Mouse (Mus musculus) ES-Bruce4 (cell line): ENCODE measurements around the gene Atpif1. TPM values are rescaled to one million over a fixed set of nuclear protein-coding genes. Genes with fewer than 3 reads are reported as not detected.
"Not testable (repeated sequence)": the region's sequence is repeated elsewhere in the genome, so short reads cannot be mapped to it uniquely, and the experiment has no call there.

Source experiments
- H3K27ac ChIP-seq: 2 replicates; pipeline ENCODE4 v1.5.1; 2012; ENCODE audit warnings: low read length, inconsistent platforms; ENCODE audit not compliant: insufficient read depth
- H3K27me3 ChIP-seq: 2 replicates; pipeline ENCODE4 v1.6.1; 2012; ENCODE audit warnings: mild to moderate bottlenecking, low read length, inconsistent platforms; ENCODE audit not compliant: control insufficient read depth, poor library complexity, insufficient read depth, severe bottlenecking
- H3K36me3 ChIP-seq: 2 replicates; pipeline ENCODE4 v1.6.1; 2012; ENCODE audit warnings: inconsistent platforms, mild to moderate bottlenecking, low read length, moderate library complexity; ENCODE audit not compliant: control insufficient read depth, poor library complexity, insufficient read depth, severe bottlenecking
- H3K4me1 ChIP-seq: one replicate; pipeline ENCODE4 v1.8.1; 2011; ENCODE audit warnings: low read length; ENCODE audit not compliant: control insufficient read depth, insufficient read depth
- H3K4me3 ChIP-seq: 2 replicates; pipeline ENCODE4 v1.5.1; 2011; ENCODE audit warnings: low read depth, mild to moderate bottlenecking, low read length
- H3K9ac ChIP-seq: 2 replicates; pipeline ENCODE4 v1.6.1; 2012; ENCODE audit warnings: low read depth, mild to moderate bottlenecking, inconsistent platforms; ENCODE audit not compliant: poor library complexity, severe bottlenecking
- H3K9me3 ChIP-seq: replicated peaks from 2 replicates; pipeline ENCODE4 v1.6.1; 2012; ENCODE audit warnings: mild to moderate bottlenecking, low read length, inconsistent platforms; ENCODE audit not compliant: control insufficient read depth, poor library complexity, insufficient read depth, severe bottlenecking
- CTCF ChIP-seq: IDR thresholded peaks from one replicate; pipeline ENCODE4 v1.8.1; 2011; ENCODE audit warnings: low read depth, low read length
- EP300 ChIP-seq: IDR thresholded peaks from 2 replicates; pipeline ENCODE4 v1.6.1; 2011; ENCODE audit warnings: low read depth, low read length; ENCODE audit not compliant: insufficient read depth
- POLR2A ChIP-seq: IDR thresholded peaks from one replicate; pipeline ENCODE4 v1.8.1; 2011; ENCODE audit warnings: low read length; ENCODE audit not compliant: insufficient read depth
- polyA plus RNA-seq: library from polyadenylated mRNA; stranded (reverse); fragments of >200 nt; gene quantifications from 2 replicates; pipeline ENCODE4 v1.2.4, GENCODE M21; 2011; ENCODE audit warnings: low read depth; ENCODE audit not compliant: missing spikeins, insufficient read depth, insufficient read length

Atpif1 gene
- polyA plus RNA-seq, 1 experiment, result 461 TPM

- Histone ChIP-seq H3K27ac (no peak overlapping the region), H3K9ac (no peak overlapping the region), H3K4me3 (no peak overlapping the region), H3K9me3 (no peaks in the 10 kb centered on the region), H3K36me3 (no peaks in the 10 kb centered on the region), H3K27me3 (no peaks in the 10 kb centered on the region), H3K4me1 (no peaks in the 10 kb centered on the region)
- TF ChIP-seq POLR2A (no peak), EP300 (no peak)
Observed at GRCm38 (mm10) chr4:132565089-132565747, 31.8 kb upstream of the Atpif1 start.

DNA sequence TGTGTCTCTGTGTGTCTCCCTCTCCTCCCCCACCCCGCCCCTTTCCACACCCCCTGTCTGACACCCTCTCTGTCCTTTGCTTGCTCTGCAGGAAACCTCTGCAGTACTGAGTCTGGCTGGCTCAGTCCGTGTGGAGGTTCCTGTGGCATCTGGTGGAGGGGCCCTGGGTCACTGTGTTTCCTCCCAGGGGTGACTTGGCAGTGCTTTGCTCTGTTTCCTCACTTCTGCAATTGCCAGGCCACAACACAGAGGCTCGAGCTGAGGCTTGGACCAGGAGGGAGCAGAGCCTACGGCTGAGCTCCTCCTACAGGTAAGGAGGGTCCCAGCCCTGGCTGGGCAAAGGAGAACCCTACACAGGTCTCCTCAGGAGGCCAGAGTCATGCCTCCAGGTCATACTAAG, 30.5 kb upstream of the Atpif1 start, which contains the start of gene Ptafr:
Gene Ptafr (plus strand): TSS at position 103 of the 400 bp plus-strand sequence.
- H3K9ac ChIP-seq, result no peak within 1 kb of the TSS
- no peaks in the 10 kb centered on the region for H3K4me1 ChIP-seq
- H3K4me3 ChIP-seq, result no peak within 1 kb of the TSS
- H3K27me3 ChIP-seq, result no peaks in the 10 kb centered on the region
- TF ChIP-seq CTCF (no peak), POLR2A (no peak), EP300 (no peak)
- no peak within 1 kb of the TSS for H3K27ac ChIP-seq
- no peaks in the 10 kb centered on the region for H3K36me3 ChIP-seq
- H3K9me3 ChIP-seq, result no peaks in the 10 kb centered on the region

GRCm38 (mm10) chr4:132563261-132563660, 29.8 kb upstream of the Atpif1 start:
- no peak overlapping the region for H3K9ac ChIP-seq
- no peaks in the 10 kb centered on the region for H3K27me3 ChIP-seq
- H3K27ac ChIP-seq, result no peak overlapping the region
- H3K4me3 ChIP-seq, result no peak overlapping the region
- TF ChIP-seq EP300, result no peak
- TF ChIP-seq CTCF, result no peak
- no peak for TF ChIP-seq POLR2A
- no peaks in the 10 kb centered on the region for H3K9me3 ChIP-seq
- no peaks in the 10 kb centered on the region for H3K4me1 ChIP-seq
- no peaks in the 10 kb centered on the region for H3K36me3 ChIP-seq

DNA sequence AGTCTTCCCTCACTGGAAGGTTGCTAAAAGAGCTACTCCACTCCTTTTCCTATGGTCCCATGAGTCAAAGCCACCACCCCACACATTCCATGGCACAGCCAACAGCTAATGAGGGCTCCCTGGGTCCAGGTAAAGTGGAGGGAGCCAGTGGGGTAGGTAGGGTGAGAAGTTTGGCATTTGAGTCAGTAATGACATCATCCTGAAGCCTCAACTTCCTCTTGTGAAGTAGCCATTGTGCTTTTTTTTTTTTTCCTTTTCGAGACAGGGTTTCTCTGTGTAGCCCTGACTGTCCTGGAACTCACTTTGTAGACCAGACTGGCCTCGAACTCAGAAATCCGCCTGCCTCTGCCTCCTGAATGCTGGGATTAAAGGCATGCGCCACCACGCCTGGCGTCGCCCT, 22.1 kb upstream of the Atpif1 start:
- H3K4me3 ChIP-seq, H3K9ac ChIP-seq, H3K27me3 ChIP-seq, H3K9me3 ChIP-seq, H3K4me1 ChIP-seq: not testable (repeated sequence)
- peak overlapping the region; percentile 37; the same call in 1 of the 2 replicates for H3K27ac ChIP-seq
- peaks cover 27% of the 10 kb centered on the region for H3K36me3 ChIP-seq

DNA sequence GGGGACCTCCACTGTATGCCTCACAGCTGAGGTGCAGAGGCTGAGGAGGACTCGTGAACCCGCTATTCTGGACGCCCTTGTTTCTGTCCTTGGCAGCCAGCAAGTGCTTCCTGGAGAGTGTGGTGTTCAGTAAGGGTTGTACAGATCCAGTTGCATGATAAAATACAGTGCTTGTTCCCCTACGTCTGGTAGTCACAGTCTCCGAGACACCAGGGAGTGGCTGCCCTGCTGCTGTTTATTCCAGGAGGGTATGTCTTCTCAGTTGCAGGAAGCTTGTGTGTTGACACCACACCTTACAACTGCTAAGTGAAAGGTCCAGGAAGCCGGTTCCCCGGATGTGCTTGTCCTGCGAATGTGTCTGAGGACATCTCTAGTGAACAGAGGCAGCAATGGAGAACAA, 21.2 kb upstream of the Atpif1 start:
- Histone ChIP-seq H3K4me1 (peaks cover 9% of the 10 kb centered on the region), H3K9ac (no peak overlapping the region), H3K9me3 (no peaks in the 10 kb centered on the region), H3K36me3 (peaks cover 33% of the 10 kb centered on the region), H3K4me3 (no peak overlapping the region), H3K27ac (peak overlapping the region; percentile 37), H3K27me3 (no peaks in the 10 kb centered on the region)
- TF ChIP-seq CTCF (no peak), POLR2A (no peak), EP300 (no peak)

DNA sequence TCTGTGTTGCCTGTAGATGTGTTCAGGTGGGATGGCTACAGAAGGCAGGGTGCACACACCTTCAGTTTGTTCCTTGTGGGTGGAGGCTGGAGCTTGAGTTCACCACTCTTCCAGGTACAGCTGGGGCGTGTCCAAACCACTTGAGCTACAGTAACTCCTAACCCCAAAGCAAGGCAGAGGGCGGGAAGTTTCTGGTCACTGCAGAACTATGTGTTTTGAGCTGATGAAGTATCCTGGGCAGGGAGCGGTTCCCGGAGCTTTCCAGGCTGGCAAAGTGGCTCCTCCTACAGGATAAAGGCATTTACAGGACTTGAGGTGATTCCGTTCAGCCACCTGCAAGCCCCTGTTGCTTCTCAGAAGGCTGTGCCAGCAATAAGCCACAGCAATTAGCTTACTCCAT, 20.8 kb upstream of the Atpif1 start:
- Histone ChIP-seq H3K27me3 (no peaks in the 10 kb centered on the region), H3K9me3 (no peaks in the 10 kb centered on the region), H3K9ac (no peak overlapping the region), H3K27ac (peak overlapping the region; percentile 37), H3K36me3 (peaks cover 37% of the 10 kb centered on the region), H3K4me1 (peaks cover 9% of the 10 kb centered on the region), H3K4me3 (no peak overlapping the region)
- TF ChIP-seq CTCF (no peak), EP300 (no peak)
